Mouse (Mus musculus): ENCODE measurements at regions not wholly inside any gene's neighbourhood (a gene's known extent, or its start where the extent isn't known, plus 50 kb on each side); places are given as distances from the start of the nearest gene placed in this dataset.
A peak's percentile ranks its signal among the peaks of the same experiment; 100 is the strongest.
"Not testable (repeated sequence)": the region's sequence is repeated elsewhere in the genome, so short reads cannot be mapped to it uniquely, and the experiment has no call there.

DNA sequence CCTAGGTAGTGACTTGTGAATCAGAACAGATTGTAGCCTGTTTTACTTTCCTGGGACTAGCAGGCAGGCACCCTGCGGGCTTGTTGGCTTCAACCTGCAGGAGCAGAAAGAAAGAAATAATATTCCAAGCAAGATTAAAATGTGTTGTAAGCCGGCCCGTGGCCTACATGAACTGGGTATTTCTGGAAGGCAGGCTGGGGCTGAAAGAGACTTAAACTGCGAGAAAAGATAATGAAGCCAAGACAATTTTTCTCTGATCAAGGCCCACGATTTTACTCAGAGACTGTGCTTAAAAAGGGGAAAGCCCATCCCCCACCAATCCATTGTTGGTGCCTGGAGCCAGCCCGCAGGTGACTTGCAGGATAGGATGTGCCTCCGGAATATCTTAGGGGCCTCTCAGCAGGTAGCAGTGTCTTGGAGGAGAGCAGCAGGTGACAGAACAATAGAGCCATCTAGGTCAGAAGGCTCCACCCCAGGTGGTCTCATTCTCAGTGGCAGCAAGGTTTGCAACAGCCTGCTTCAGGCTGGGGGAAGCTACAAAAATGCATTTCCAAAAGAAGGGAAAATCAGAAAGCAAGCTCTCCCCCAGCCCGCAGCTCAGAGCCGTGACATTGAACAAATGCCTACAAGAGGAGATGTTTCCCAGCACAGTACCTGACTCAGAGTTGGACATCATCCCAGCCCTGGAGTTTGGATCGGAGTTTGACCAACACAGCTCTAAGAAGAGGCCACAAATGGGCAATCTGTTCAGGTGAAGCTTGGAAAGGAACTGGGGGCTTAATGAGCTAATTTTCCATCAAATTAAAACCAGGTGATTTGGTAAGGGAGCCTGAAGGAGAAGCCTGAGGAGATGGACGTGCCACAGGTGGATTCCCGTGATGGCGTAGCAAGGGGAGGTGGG, 121.4 kb upstream of the Slc1a3 start:
- no peak for DNase-seq

DNA sequence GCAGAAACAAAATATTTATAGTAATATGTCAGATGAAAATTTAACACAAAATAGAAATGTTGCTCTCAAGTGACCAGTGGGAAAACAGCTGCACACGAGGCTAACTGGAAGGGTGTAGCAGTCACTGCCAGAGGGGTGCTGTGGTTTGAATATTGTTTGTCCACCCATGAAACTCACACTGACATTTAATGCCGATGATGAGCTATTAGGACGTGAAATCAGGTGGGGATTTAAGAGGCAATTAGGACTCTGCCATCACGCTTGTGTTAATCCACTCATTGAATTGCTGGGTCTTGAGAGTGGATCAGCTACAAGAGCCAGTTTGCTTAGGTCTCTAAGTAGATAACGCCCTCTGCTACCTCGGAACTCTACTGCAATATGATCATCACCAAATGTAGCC, 114.3 kb upstream of the Slc1a3 start:
- DNase-seq: no peak

DNA sequence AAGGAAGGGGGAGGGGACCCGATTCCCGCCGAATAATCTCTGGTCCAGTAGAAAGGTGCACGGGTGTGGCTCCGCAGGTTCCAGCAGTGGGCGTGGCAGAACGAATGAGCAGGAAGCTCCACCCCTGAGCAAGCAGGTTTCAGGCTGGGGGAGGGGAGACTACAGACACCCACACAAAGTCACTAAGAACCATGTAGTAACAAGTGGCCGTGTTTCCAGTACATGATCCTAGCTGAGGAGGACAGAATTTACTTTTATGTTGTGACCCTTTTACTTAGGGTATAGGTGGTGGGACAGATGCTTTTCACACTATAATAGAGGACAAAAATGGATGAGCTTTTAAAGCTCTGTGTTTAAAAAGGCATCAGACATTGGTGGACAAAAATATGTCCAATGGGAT, 112.2 kb upstream of the Slc1a3 start:
- not testable (repeated sequence) for DNase-seq

DNA sequence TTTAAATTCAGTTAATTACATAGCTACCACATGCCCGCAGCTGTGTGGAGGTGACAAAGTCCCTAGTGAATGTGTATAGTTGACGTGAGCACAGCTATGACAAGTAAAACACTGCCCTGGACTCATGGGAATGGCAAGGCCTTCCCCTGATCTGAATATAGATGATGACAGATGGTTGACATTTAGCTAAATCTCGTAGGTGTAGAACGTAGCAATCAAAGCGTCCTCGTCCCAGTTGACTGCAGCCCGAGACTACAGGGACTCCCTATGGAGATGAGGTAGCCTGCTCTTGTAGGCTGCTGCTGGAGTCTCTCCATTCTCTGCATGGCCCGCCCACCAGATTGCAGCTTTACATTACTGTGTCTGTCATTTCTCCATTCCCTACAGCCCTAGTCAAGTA, 107.0 kb upstream of the Slc1a3 start:
- peak; percentile 7 for DNase-seq

DNA sequence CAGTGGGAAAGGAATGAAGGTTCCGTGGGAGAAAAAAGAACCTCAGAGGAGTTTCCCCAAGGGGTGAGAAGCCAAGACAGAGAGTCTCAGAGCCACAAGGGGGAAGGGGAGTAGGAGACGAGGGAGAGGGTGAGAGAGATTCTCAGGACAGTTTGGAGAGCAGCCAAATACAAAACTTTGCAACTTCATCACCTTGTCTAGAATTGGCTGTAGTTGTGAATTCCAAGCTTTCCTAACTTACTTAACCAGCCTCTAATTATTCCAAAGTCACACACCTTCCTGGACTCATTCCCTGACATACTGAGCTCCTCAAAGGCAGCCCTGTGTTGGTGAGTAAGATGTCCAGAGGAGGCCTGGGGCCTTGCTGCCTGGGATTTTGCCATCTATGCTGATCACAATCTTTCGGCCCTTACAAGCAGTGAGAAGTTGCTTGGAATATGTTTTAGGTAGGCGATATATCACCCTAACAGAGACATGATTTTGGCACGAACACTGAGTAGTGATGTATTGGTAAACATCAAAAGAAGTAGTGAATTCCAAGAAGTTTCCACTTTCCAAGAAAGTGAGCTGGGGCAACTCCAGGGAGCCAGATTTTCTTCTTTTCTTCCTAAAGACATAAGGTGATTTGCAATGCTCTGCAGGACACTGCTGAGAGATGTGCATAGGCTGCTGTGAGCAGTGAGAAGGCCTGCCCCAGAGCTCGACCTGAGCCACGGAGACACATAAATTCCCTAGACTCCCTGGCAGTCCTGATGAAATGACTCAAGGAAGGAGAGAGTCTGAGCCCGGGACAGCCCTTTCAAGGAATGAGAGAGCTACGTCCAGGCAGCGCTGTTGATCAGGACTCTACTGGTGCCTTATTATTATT, 106.2 kb upstream of the Slc1a3 start:
- peak; percentile 41 for DNase-seq

DNA sequence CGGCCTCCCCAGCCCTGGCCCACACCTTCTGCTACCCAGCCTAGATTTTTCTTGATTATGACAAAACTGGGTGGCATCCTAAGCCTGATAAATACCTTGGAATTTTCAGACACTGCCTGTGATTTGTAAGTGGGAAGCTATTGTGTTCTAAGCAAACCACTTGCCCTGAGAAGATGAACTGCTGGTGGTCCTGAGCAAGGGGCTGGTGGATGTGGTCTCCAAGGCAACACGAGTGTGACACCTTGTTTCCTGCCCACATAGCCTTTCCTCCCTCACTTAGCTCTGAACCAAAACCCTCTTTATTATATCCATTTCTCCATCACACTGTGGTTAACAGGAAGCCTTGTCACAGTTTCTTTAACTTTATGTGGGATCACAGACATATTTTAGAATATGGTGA, 105.4 kb upstream of the Slc1a3 start:
- no peak for DNase-seq

DNA sequence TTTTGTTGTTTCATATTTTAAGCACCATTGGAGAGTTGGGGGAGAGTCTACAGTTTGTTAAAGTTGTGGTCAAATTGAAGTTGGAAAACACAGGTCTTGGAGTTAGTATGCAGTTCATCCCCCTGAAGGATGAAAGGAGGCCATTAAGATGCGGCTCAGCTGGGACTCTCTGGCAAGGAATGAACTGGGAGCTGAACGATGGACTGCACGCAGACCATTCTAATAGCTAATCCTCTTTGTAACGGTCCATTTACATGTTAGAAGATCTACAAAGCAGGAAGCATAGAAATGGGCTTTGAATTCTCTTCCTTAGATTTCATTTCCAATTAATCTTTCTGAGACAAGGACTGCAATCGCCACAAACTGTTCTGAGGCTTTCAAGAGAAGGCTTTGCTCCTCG, 104.7 kb upstream of the Slc1a3 start:
- no peak for DNase-seq

DNA sequence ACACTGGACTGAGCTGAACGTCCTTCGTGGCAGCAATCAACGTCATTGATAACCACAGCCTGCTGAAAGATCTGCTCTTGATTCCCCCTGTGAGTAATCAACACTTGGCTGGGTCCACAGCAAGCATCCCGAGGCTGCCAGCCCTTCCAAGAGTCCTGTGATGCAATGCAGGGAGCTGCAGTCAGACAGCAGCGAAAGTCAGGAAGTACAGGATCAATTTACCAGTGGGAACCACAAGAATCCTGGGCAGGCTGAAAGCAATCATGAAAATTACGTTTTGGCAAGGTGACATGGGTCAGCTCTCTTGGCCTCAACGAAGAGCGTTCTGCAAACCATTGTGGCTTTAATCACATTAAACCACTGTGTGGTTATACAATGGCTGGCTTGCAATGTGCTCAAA, 95.8 kb upstream of the Slc1a3 start:
- no peak for DNase-seq

DNA sequence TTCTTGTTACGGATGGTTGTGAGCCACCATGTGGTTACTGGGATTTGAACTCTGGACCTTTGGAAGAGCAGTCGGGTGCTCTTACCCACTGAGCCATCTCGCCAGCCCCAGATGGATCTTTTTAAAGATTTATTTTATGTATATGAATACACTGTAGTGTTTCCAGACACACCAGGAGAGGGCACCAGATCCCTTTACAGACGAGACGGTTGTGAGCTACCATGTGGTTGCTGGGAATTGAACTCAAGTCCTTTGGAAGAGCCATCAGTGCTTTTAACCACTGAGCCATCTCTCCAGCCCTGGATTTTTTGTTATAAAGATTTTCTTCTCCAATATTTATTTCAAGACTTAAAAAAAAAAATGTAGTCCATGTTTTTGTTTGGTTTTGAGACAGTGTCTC, 95.0 kb upstream of the Slc1a3 start:
- not testable (repeated sequence) for DNase-seq

DNA sequence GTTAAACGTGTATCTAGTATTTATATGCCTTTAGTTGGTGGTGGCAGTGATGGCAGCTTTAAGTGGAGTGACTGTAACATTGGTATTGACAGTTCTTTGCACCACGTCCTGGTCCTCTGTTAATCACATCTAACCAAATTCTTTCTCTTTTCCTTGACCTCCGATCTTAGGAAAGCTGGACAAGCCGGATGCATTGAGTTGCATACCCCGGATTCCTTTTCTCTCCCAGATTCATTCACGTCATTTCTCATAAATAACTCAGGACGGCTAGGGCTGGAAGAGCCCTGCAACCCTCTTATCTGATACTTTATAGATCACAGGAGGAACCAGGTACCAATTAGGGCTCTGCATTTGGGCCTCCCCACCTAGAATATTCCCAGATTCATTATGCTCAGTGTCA, 91.5 kb upstream of the Slc1a3 start:
- DNase-seq: no peak

DNA sequence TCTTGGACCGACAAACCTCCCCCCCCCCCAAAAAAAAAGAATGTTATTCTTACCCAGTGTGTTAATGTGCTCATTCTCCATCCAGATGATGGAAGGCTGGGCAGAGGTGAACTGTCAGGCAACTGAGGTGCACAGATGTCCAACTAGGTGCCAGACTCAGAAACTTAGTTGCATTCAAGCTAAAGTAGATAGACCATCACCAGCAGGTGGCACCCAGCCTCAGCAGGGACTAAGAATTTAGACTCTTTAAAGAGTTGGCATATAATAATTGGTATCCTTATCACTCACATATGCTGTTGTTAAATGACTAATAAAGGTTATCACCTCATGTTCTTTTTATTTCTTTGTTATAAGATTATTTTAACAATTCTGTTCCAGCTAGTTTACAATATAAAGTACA, 86.5 kb upstream of the Slc1a3 start:
- DNase-seq: peak; percentile 26

DNA sequence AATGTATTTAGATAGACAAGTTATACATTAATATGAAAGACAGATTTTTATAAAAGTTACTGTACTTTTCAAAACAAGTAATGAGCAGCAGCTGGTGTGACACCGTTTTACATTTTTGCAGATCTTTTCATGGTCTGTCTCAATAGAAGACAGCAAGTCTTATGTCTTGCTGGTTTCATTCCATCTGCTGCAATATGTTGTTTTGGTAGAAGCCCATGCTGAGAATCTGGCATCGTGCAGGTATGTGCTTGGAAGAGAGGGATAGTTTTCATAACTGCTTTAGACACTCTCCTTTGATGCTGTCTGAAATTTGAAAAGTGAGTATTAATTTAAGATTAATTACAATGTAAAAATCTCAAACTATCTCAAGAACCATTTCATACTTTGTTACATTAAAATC, 81.5 kb upstream of the Slc1a3 start:
- no peak for DNase-seq

DNA sequence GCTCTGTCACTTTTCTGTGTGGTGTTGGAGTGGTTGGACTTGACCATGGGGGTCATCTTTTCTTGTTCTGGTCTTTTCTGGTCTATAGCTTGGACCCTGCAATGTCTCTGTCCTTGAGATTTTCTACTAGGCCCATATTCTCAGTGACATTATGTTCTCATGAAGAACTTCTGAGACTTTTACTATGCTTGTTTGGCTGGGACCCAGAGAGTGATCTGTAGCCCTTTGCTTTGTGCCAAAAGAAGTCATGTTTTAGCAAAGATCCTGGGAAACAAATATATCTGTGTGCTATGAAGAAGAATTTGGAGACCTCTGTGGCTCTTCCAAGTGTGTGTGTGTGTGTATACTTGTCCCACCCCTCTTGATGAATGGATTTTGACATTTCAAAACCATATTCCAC, 79.4 kb upstream of the Slc1a3 start:
- DNase-seq: no peak

DNA sequence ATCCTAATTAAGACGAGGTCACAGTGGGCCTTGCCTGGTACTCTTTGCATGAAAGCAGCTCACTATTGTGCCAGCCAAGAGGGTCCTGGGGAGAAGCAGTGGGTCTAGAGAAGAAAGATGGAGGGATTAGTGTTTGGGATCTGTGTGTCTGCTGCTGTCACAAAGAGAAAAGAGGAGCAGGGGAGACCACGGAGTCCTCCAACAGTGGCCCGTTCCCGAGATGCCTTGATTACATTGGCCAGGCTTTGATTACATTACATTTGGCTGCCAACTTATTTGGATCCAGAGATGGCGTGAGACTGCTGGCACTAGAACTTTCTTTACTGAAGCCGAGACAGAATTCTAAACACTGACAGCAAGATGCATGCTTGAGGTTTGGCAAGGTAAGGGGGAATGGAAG, 78.4 kb upstream of the Slc1a3 start:
- no peak for DNase-seq

DNA sequence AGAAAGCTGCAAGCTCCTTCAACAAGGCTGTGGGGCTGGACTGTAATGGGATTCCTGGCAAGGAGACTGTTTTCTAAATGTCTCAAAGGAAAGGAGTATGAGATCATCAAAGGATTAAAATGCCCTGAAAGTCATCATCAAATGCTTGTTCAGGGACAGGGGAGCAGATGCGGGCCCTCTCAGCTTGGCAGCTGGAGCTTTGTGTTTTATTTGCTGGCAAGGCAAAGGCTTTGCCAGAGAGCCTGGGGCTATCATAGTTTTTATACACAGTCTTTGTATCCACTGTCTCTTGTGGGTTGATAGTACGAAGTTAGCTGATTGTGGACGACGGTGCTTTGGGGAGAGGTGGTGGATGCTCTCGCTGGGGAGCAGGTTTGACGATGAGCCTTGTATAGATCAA, 75.0 kb upstream of the Slc1a3 start:
- DNase-seq: no peak

DNA sequence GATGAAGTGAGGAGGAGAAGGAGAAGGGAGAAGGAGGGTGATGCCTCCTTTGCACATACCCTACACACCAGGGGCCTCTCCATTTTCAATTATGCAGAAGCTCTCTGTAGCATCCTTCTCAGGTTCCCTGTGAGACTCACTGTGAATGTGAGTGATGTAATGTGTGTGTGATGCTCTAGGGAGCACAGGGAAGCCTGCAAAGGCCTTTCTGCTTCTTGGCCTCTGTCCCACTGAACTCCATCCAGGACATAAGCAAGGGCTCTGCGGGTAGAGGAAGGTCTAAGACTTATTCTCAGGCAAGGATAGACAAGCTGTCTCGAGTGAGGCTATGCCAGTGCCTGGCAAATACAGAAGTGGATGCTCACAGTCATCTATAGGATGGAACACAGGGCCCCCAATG, 73.0 kb upstream of the Slc1a3 start:
- DNase-seq: no peak

DNA sequence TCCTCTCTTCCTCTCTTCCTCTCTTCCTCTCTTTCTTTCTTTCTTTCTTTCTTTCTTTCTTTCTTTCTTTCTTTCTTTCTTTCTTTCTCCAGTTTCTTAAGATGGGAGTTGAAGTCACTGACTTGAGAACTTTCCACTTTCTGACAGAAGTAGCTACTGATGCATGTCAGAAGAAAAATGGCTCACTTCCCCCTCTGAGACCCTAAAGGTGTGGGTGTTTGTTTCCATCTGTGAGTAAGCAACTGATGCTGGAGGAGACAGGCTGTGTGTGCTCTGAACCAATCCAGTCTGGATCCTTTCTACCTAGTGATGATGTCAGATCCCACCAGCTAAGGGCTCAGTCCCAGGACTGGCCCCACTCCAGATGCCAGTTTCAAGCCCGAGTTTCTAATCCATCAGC, 72.5 kb upstream of the Slc1a3 start:
- DNase-seq: no peak

DNA sequence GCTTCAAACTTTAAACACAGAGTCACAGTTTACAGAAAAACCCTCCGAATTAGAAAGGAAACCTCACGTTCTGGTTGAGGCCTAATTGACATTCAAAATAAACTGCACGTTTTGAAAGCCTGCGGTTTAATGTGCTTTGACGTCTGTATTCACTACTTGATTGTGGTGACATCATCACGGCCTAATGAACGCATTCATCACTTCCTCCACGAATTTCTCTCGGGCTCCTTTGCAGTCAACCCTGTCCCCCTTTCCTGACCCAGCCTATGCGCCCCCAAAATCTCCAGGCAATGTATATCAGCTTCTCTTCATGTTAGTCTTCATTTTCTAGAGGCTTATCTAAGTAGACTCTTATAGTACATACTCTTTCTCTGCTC, 71.6 kb upstream of the Slc1a3 start:
- no peak for DNase-seq

DNA sequence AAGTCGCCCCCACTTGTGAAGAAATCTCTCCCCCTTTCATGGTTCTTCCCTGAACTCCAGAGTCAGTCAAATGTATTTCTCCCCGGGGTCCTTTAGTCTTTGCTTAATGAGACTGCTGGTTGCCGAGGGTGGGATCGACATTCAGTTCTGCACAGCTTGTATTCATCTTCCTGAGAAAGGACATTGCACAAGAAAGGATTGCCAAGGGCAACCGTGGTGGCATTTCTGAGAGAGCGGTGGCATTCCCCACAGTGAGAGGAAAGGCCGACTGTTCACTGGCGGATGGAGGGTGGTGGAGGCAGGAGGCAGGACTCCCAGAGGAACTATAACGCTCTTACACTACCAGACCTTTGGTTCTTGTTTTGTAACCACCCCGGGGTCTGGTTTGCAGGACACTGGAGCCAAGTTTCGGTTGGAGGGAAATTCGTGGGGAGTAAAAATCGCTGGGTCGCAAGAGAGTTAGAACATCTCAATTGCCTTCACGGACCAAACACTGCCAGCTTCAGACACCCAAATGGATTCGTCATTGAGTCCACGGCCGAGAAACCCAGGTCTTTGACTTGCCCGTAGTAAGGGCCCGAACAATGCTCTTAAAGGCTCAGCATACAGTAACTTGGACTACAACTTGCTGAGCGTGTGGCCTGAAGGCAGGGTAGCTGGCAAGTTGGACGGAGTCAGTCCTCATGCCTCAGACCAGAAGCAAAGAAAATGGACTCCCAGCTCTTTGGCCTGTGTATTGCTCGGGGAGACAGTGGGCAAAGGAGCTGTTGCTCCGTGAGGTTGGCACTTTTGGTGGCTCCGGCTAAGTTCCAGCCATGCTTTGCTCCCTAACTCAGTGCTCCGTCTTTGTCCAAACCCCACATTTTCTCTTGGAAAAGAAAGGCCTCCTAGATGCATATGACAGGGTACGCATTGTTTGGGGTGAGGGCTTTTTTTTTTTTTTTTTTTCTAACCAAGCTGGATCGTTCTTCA, 70.9 kb upstream of the Slc1a3 start:
- no peak for DNase-seq

DNA sequence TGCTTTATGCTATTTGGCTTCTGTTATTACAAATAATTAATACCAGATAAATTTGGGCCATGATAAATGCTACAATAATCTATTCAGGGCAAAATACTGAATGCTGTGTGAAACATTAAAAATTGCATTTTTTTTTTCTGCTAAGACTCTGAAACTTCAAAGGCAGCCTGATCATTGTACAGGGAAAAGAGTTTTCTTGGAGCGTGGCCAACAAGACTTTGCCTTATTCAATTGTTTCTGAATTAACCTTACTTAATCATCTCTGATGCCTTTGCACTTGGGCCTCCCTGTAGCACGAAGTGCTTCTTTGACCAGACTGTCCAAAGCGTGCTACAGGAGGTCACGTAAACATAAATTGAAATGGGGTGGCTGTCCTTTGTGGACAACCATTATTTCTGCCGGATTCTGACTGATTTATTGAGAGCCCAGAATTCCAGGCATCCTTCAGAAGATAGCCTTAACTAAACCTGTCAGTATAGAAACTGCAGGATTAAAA, 69.9 kb upstream of the Slc1a3 start:
- DNase-seq: no peak

DNA sequence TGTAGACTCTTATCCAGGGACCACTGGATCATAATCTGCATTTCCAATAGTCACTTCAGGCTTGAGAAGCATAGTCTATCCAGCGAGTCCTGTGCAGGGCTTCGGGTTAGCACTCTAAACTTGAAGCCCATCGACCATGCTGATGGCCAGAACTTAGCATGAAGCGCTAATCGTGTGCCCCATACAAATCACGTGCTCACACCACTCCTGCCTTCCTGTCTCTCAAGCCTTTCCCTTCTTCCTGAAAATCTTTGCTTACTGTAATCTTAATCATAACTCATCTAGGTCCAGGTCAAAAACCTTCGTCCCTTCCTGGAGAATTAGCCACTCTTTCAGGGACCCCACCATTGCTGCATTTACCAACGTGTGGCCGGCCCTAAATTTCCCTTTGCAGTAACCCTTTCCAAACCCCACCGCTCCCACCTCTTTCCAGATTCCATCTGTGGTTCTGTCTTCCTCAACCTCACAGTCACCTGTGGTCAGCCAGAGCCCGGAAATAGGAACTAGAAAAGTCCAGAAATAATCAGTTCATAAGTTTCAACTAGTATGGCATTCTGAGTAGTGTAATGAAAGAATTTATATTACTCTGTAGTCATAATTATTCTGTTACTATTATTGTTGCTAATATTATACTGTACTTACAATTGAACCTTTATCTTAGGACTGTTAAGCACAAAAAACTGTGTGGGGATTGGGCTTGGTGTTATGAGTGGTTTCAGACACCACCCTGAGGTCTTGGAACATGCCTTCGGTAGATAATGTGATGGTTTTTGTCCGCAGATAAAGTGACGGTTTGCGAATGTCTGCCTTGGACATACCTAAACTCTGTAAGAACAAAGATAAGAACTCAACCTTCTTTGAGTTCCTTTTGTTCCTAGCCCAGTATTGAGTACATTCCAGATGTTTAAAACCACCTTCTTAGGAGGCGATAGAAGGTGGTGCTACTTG, 57.3 kb upstream of the Slc1a3 start:
- DNase-seq: no peak

DNA sequence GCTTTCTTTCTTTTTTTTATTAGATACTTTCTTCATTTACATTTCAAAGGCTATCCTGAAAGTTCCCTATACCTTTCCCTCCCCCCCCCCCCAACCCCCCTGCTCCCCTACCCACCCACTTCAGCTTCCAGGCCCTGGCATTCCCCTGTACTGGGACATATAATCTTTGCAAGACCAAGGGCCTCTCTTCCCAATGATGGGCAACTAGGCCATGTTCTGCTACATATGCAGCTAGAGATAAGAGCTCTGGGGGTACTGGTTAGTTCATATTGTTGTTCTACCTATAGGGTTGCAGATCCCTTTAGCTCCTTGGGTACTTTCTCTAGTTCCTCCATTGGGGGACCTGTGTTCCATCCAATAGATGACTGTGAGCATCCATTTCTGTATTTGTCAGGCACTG, 55.6 kb upstream of the Slc1a3 start:
- not testable (repeated sequence) for DNase-seq

Measured in kidney, adult 18-20 months (tissue).